Mouse (Mus musculus) liver, postnatal 0 days (tissue): ENCODE results near the gene Lpar5. TPM values are rescaled to one million over a fixed set of nuclear protein-coding genes. Genes with fewer than 3 reads are reported as not detected.
"Not testable (repeated sequence)": the region's sequence is repeated elsewhere in the genome, so short reads cannot be mapped to it uniquely, and the experiment has no call there.

Experiments used
- ATAC-seq: fragments of 200-750 bp; cut with Nextera tagmentation; 2 replicates; pipeline ENCODE4 v1.8.0; 2017; ENCODE audit warnings: mild to moderate bottlenecking, moderate library complexity
- DNase-seq: peaks from one replicate; pipeline ENCODE4 v3.0.0-alpha.2; 2016
- H3K27ac ChIP-seq: fragments of 300-500 bp; sonication (generic); 2 replicates; pipeline ENCODE4 v1.5.1; 2014; ENCODE audit warnings: antibody characterized with exemption, moderate library complexity, mild to moderate bottlenecking, low read depth
- H3K27me3 ChIP-seq: fragments of 300-500 bp; sonication (generic); 2 replicates; pipeline ENCODE4 v1.6.1; 2014; ENCODE audit warnings: low read length, control low read depth, mixed read lengths; ENCODE audit not compliant: insufficient read depth
- H3K36me3 ChIP-seq: fragments of 300-500 bp; sonication (generic); replicated peaks from 2 replicates; pipeline ENCODE4 v1.6.1; 2014; ENCODE audit warnings: mild to moderate bottlenecking, control low read depth, low read length, moderate library complexity, mixed read lengths; ENCODE audit not compliant: insufficient read depth
- H3K4me1 ChIP-seq: fragments of 300-500 bp; sonication (generic); 2 replicates; pipeline ENCODE4 v1.6.1; 2014; ENCODE audit warnings: antibody characterized with exemption, mild to moderate bottlenecking, control low read depth; ENCODE audit not compliant: insufficient read depth
- H3K4me2 ChIP-seq: fragments of 300-500 bp; sonication (generic); 2 replicates; pipeline ENCODE4 v1.6.1; 2014; ENCODE audit warnings: low read depth, mild to moderate bottlenecking, low read length, moderate library complexity, mixed read lengths
- H3K4me3 ChIP-seq: fragments of 300-500 bp; sonication (generic); 2 replicates; pipeline ENCODE4 v1.5.1; 2014; ENCODE audit warnings: low read depth, low read length
- H3K9ac ChIP-seq: fragments of 300-500 bp; sonication (generic); replicated peaks from 2 replicates; pipeline ENCODE4 v1.6.1; 2014; ENCODE audit warnings: mild to moderate bottlenecking, moderate library complexity
- H3K9me3 ChIP-seq: fragments of 300-500 bp; sonication (generic); 2 replicates; pipeline ENCODE4 v1.6.1; 2016; ENCODE audit warnings: mild to moderate bottlenecking, control low read depth, low read length, mixed read lengths
- CTCF ChIP-seq: sonication (generic); IDR thresholded peaks from 2 replicates; pipeline ENCODE4 v1.5.1; 2016; ENCODE audit warnings: antibody characterized with exemption, low read depth
- EP300 ChIP-seq: IDR thresholded peaks from 2 replicates; pipeline ENCODE4 v1.6.1; 2016; ENCODE audit warnings: antibody characterized with exemption, low read depth, mild to moderate bottlenecking
- WGBS: fragments of 180-500 bp; shearing (Covaris S2); extraction: QIAGEN DNeasy Blood & Tissue Kit; methylation state at CpG from one replicate; pipeline ENCODE4 v1.1.7; 2014; ENCODE audit not compliant: insufficient replicate concordance; 5-methylcytosine and 5-hydroxymethylcytosine counted together
- polyA plus RNA-seq: library from polyadenylated mRNA; unstranded; fragments of >200 nt; fragmentation: Nextera tagmentation; extraction: Ambion mirVana; gene quantifications from 2 replicates; pipeline ENCODE4 v1.2.1, GENCODE M21; 2015

Lpar5 gene
- polyA plus RNA-seq, 1 experiment from 2014 or later: 0.85 TPM

DNA sequence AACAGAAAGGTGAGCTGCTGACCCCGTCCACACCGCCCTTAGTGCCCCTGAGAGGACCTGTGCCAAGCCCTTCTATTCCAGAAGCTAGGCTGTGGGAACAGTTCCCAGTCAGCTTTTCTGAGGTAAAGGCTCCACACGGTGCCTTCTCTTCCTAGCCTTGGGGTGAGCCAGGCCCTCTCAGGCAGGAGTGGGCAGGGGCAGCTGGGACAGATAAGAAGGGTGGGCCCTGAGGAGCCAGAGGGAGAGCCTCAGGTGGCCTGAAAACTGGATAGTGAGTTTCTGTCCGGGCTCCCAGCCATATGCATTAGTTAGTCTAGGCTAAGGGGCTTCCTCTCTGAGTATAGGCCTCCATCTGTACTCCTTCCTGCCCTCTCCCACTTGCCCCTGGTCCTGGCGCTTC, 5.2 kb upstream of the Lpar5 start:
- Histone ChIP-seq H3K27me3 (0 out of 2 replicates have a peak, but pooled peaks cover 4% of the 10 kb centered on the region), H3K4me3 (no peak overlapping the region), H3K36me3 (no peaks in the 10 kb centered on the region), H3K4me1 (no peaks in the 10 kb centered on the region), H3K4me2 (no peak overlapping the region), H3K9ac (no peak overlapping the region; the same call in 1 of the 2 replicates), H3K9me3 (no peaks in the 10 kb centered on the region), H3K27ac (no peak overlapping the region)
- DNase-seq (no peak), ATAC-seq (no peak)
- WGBS: 66% methylated on average over 5 of the region's 5 CpGs
- TF ChIP-seq EP300 (no peak), CTCF (no peak)

DNA sequence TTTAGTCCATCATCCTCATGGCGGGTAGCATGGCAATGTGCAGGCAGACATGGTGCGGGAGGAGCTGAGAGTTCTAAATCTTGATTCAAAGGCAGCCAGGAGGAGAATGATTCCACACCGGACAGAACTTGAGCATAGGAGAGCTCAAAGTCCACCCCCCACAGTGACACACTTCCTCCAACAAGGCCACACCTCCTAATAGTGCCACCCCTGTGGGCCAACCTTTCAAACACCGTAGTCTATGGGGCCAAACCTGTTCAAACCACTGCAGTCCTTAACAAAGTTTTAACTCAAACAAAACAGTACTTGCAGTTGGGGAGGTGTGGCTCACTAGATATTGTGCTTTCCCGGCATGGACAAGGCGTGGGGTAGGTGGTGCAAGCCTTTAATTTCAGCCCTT, 3.8 kb upstream of the Lpar5 start:
- WGBS: 73% methylated on average over 6 of the region's 6 CpGs
- H3K4me1 ChIP-seq: peaks cover 4% of the 10 kb centered on the region; the same call in 1 of the 2 replicates

GRCm38 (mm10) chr6:125065223-125065622, 2.5 kb upstream of the Lpar5 start:
- H3K27me3 ChIP-seq, H3K27ac ChIP-seq, H3K4me2 ChIP-seq, H3K36me3 ChIP-seq, H3K4me3 ChIP-seq, H3K4me1 ChIP-seq, H3K9me3 ChIP-seq, ATAC-seq, H3K9ac ChIP-seq, DNase-seq: not testable (repeated sequence)
- no CpG with 5 or more reads among the region's 1 CpGs for WGBS

More for the DNA sequence above, 3.8 kb upstream of the Lpar5 start:
- DNase-seq: no peak
- Histone ChIP-seq H3K36me3 (no peaks in the 10 kb centered on the region), H3K9ac (no peak overlapping the region), H3K9me3 (no peaks in the 10 kb centered on the region), H3K4me2 (no peak overlapping the region), H3K4me3 (no peak overlapping the region), H3K27ac (no peak overlapping the region), H3K27me3 (0 out of 2 replicates have a peak, but pooled peaks cover 4% of the 10 kb centered on the region)
- no peak for ATAC-seq
- TF ChIP-seq EP300 (no peak), CTCF (no peak)

GRCm38 (mm10) chr6:125071170-125071895, 3.6 kb downstream of the Lpar5 start:
- WGBS: 37% methylated on average over 18 of the region's 18 CpGs
- Histone ChIP-seq H3K4me2 (peak overlapping the region; percentile 67), H3K9ac (peak overlapping the region; percentile 36), H3K36me3 (no peaks in the 10 kb centered on the region), H3K27me3 (no peaks in the 10 kb centered on the region; the same call in 1 of the 2 replicates), H3K27ac (peak overlapping the region; percentile 65), H3K9me3 (no peaks in the 10 kb centered on the region), H3K4me1 (peaks cover 21% of the 10 kb centered on the region), H3K4me3 (peak overlapping the region; percentile 38)
- peak; percentile 88 for ATAC-seq
- peak; percentile 66 for TF ChIP-seq EP300
- TF ChIP-seq CTCF: no peak
- DNase-seq: peak; percentile 51

GRCm38 (mm10) chr6:125071896-125072279, 4.2 kb downstream of the Lpar5 start:
- DNase-seq (peak; percentile 24), ATAC-seq (peak; percentile 12; the same call in 1 of the 2 replicates)
- peak overlapping the region; percentile 38; the same call in 1 of the 2 replicates for H3K4me3 ChIP-seq
- peak overlapping the region; percentile 30 for H3K9ac ChIP-seq
- peak overlapping the region; percentile 65 for H3K27ac ChIP-seq
- H3K9me3 ChIP-seq: no peaks in the 10 kb centered on the region
- no peaks in the 10 kb centered on the region; the same call in 1 of the 2 replicates for H3K27me3 ChIP-seq
- H3K4me1 ChIP-seq: peaks cover 21% of the 10 kb centered on the region
- H3K4me2 ChIP-seq: peak overlapping the region; percentile 67
- no peak for TF ChIP-seq CTCF
- TF ChIP-seq EP300: no peak
- WGBS: 7% methylated on average over 2 of the region's 2 CpGs
- H3K36me3 ChIP-seq: no peaks in the 10 kb centered on the region

GRCm38 (mm10) chr6:125073825-125074224, 6.1 kb downstream of the Lpar5 start:
- Histone ChIP-seq H3K9ac (no peak overlapping the region), H3K4me1 (peaks cover 17% of the 10 kb centered on the region), H3K9me3 (no peaks in the 10 kb centered on the region), H3K27me3 (no peaks in the 10 kb centered on the region; the same call in 1 of the 2 replicates), H3K4me2 (no peak overlapping the region), H3K27ac (no peak overlapping the region), H3K36me3 (no peaks in the 10 kb centered on the region), H3K4me3 (no peak overlapping the region)
- DNase-seq (no peak), ATAC-seq (no peak)
- WGBS: 47% methylated on average over 8 of the region's 8 CpGs
- TF ChIP-seq EP300: no peak
- no peak for TF ChIP-seq CTCF
